Mouse (Mus musculus) stomach, embryonic 14.5 days (tissue): ENCODE measurements around the gene Mdm4. TPM values are rescaled to one million over a fixed set of nuclear protein-coding genes. Genes with fewer than 3 reads are reported as not detected.

Experiments used
- ATAC-seq: fragments of 200-750 bp; cut with Nextera tagmentation; 2 replicates; pipeline ENCODE4 v1.8.0; 2017; ENCODE audit warnings: low read depth, moderate TSS enrichment; ENCODE audit not compliant: insufficient number of reproducible peaks, insufficient read depth, low FRiP score
- H3K27ac ChIP-seq: fragments of 300-500 bp; sonication (generic); 2 replicates; pipeline ENCODE4 v1.5.1; 2014; ENCODE audit warnings: mild to moderate bottlenecking, low read length, moderate library complexity, mixed read lengths
- H3K27me3 ChIP-seq: fragments of 300-500 bp; sonication (generic); 2 replicates; pipeline ENCODE4 v1.6.1; 2014; ENCODE audit warnings: low read length, control low read depth, mixed read lengths; ENCODE audit not compliant: control insufficient read depth, insufficient read depth
- H3K36me3 ChIP-seq: fragments of 300-500 bp; sonication (generic); 2 replicates; pipeline ENCODE4 v1.6.1; 2014; ENCODE audit warnings: mild to moderate bottlenecking, control low read depth, low read length, moderate library complexity, mixed read lengths; ENCODE audit not compliant: control insufficient read depth, insufficient read depth
- H3K4me1 ChIP-seq: fragments of 300-500 bp; sonication (generic); 2 replicates; pipeline ENCODE4 v1.6.1; 2014; ENCODE audit warnings: low read length, control low read depth, mixed read lengths; ENCODE audit not compliant: control insufficient read depth, insufficient read depth
- H3K4me2 ChIP-seq: fragments of 300-500 bp; sonication (generic); replicated peaks from 2 replicates; pipeline ENCODE4 v1.6.1; 2014; ENCODE audit warnings: low read depth, low read length, control low read depth
- H3K4me3 ChIP-seq: fragments of 300-500 bp; sonication (generic); 2 replicates; pipeline ENCODE4 v1.5.1; 2014; ENCODE audit warnings: low read depth, low read length, control low read depth
- H3K9ac ChIP-seq: fragments of 300-500 bp; sonication (generic); replicated peaks from 2 replicates; pipeline ENCODE4 v1.6.1; 2014; ENCODE audit warnings: low read depth, mild to moderate bottlenecking, control low read depth, low read length, moderate library complexity, mixed read lengths
- H3K9me3 ChIP-seq: fragments of 300-500 bp; sonication (generic); 2 replicates; pipeline ENCODE4 v1.6.1; 2016; ENCODE audit warnings: low read depth, low read length, control low read depth; ENCODE audit not compliant: control insufficient read depth
- WGBS: fragments of 180-500 bp; shearing (Covaris S2); extraction: QIAGEN DNeasy Blood & Tissue Kit; methylation state at CpG from one replicate; pipeline ENCODE4 v1.1.7; 2014; 5-methylcytosine and 5-hydroxymethylcytosine counted together
- polyA plus RNA-seq: library from polyadenylated mRNA; unstranded; fragments of >200 nt; fragmentation: Nextera tagmentation; extraction: Ambion mirVana; gene quantifications from 2 replicates; pipeline ENCODE4 v1.2.1, GENCODE M21; 2014

Gene Mdm4
- polyA plus RNA-seq, 1 experiment from 2014 or later = 71.6 TPM

DNA sequence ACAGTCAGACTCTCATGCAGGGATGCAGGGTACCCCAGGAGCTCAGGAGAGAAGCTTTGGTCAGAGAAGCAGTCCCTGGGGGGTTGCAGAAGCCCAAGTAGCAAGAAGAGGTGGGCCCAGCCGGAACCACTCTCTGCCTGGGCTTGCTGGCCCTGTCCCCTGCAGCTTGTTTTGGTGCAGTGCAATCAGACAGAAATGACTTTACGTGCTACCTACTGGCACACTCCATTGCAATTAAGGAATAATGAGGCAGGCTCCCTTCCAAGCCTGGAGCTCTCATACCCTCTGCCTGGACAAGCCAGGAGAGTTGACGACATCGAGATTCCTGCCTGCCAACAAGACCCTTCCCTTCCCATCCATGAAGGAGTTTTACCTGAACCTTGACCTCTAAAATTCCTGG lies 100.1 kb downstream of the Mdm4 start:
- Histone ChIP-seq H3K27ac (no peak overlapping the region), H3K4me3 (no peak overlapping the region), H3K4me2 (no peak overlapping the region), H3K27me3 (no peaks in the 10 kb centered on the region), H3K9ac (no peak overlapping the region), H3K4me1 (no peaks in the 10 kb centered on the region), H3K9me3 (no peaks in the 10 kb centered on the region), H3K36me3 (no peaks in the 10 kb centered on the region)
- no peak for ATAC-seq
- WGBS = 80% methylated on average over 4 of the region's 4 CpGs

DNA sequence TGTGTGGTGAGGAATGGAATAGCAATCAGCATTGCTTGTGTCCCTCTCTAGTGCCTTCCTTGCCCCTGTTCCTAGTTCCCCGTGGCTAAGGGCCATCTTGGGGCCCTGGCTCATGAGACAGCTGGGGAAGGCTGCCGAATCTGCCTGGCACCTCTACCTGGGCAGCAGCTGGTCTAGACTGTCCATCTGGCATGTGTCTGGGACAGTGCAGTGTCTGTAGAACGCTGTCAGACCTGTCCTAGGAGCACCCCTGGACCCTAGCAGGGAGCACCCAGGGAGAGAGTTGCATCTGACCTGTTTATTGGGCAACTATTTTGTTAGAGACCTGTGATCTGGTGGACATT lies 101.5 kb downstream of the Mdm4 start:
- 56% methylated on average over 3 of the region's 3 CpGs for WGBS

GRCm38 (mm10) chr1:132928032-132928906 lies 102.1 kb downstream of the Mdm4 start:
- Histone ChIP-seq H3K27me3 (no peaks in the 10 kb centered on the region), H3K4me1 (no peaks in the 10 kb centered on the region), H3K4me3 (no peak overlapping the region), H3K9me3 (no peaks in the 10 kb centered on the region), H3K9ac (no peak overlapping the region), H3K4me2 (no peak overlapping the region), H3K36me3 (no peaks in the 10 kb centered on the region), H3K27ac (no peak overlapping the region)
- 31% methylated on average over 19 of the region's 19 CpGs for WGBS
- no peak for ATAC-seq

More for the DNA sequence above, 101.5 kb downstream of the Mdm4 start:
- no peak overlapping the region for H3K4me3 ChIP-seq
- H3K36me3 ChIP-seq = no peaks in the 10 kb centered on the region
- H3K27ac ChIP-seq = no peak overlapping the region
- H3K9me3 ChIP-seq = no peaks in the 10 kb centered on the region
- H3K27me3 ChIP-seq = no peaks in the 10 kb centered on the region
- ATAC-seq = no peak
- H3K4me2 ChIP-seq = no peak overlapping the region
- H3K4me1 ChIP-seq = no peaks in the 10 kb centered on the region
- H3K9ac ChIP-seq = no peak overlapping the region

- H3K27ac ChIP-seq = no peak overlapping the region
- no peaks in the 10 kb centered on the region for H3K27me3 ChIP-seq
- H3K4me3 ChIP-seq = no peak overlapping the region
- H3K9ac ChIP-seq = no peak overlapping the region
- no peaks in the 10 kb centered on the region for H3K9me3 ChIP-seq
- 80% methylated on average over 7 of the region's 7 CpGs for WGBS
- H3K36me3 ChIP-seq = no peaks in the 10 kb centered on the region
- ATAC-seq = no peak
- no peaks in the 10 kb centered on the region for H3K4me1 ChIP-seq
- H3K4me2 ChIP-seq = no peak overlapping the region
Observed at GRCm38 (mm10) chr1:132925270-132925669, 105.1 kb downstream of the Mdm4 start.

DNA sequence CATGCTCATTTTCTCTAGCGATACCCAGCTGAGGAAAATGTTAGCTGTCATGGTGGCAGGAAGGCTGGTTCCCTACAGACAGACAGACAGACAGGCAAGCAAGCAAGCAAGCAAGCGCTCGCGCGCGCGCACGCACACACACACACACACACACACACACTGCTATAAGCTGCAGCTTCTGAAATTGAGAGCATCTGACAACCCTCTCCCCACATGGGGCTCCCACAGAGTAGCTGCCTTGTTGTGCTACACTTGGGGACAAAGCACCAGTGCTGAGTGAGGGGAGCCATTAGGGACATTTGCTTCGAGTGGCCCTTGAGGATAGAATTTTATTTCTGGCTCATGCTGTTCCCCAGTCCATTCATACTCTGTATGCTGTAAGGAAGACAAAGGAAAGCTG lies 108.1 kb downstream of the Mdm4 start:
- Histone ChIP-seq H3K4me1 (peaks cover 9% of the 10 kb centered on the region; the same call in 1 of the 2 replicates), H3K4me3 (no peak overlapping the region), H3K4me2 (no peak overlapping the region), H3K27me3 (no peaks in the 10 kb centered on the region), H3K9me3 (no peaks in the 10 kb centered on the region), H3K36me3 (no peaks in the 10 kb centered on the region), H3K27ac (no peak overlapping the region), H3K9ac (no peak overlapping the region)
- no peak for ATAC-seq
- 94% methylated on average over 9 of the region's 9 CpGs for WGBS

- Histone ChIP-seq H3K9ac (no peak overlapping the region), H3K4me3 (no peak overlapping the region), H3K4me1 (peaks cover 9% of the 10 kb centered on the region; the same call in 1 of the 2 replicates), H3K27ac (no peak overlapping the region), H3K4me2 (0 out of 2 replicates have a peak overlapping the region, but pooled peaks have one; percentile 12), H3K36me3 (no peaks in the 10 kb centered on the region), H3K9me3 (no peaks in the 10 kb centered on the region), H3K27me3 (no peaks in the 10 kb centered on the region)
- WGBS = 19% methylated on average over 13 of the region's 13 CpGs
- no peak for ATAC-seq
Observed at GRCm38 (mm10) chr1:132921071-132921470, 109.3 kb downstream of the Mdm4 start.

DNA sequence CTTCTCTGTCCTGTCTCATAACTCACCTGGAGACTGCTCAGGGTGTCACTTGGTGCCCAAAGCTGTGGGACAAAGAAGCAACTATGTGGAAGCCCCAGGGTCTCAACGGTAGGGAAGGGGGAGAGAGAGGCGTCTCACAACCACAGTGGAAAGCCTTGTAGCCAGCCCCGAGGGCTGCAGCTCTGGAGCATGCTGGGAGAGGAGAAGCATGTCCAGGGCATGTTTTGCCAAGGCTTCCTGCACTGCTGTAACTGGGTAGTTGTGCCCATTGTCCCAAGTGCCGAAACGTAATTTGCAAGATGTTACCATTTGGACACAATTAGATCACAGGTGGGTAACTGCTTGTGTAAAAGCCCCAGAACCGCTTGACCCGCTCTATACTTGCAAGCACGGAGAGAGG lies 111.1 kb downstream of the Mdm4 start:
- no peak overlapping the region for H3K9ac ChIP-seq
- no peak overlapping the region for H3K4me3 ChIP-seq
- peaks cover 9% of the 10 kb centered on the region; the same call in 1 of the 2 replicates for H3K4me1 ChIP-seq
- WGBS = 90% methylated on average over 8 of the region's 8 CpGs
- no peak overlapping the region for H3K4me2 ChIP-seq
- no peaks in the 10 kb centered on the region for H3K36me3 ChIP-seq
- no peak overlapping the region for H3K27ac ChIP-seq
- no peak for ATAC-seq
- H3K9me3 ChIP-seq = no peaks in the 10 kb centered on the region
- H3K27me3 ChIP-seq = no peaks in the 10 kb centered on the region

DNA sequence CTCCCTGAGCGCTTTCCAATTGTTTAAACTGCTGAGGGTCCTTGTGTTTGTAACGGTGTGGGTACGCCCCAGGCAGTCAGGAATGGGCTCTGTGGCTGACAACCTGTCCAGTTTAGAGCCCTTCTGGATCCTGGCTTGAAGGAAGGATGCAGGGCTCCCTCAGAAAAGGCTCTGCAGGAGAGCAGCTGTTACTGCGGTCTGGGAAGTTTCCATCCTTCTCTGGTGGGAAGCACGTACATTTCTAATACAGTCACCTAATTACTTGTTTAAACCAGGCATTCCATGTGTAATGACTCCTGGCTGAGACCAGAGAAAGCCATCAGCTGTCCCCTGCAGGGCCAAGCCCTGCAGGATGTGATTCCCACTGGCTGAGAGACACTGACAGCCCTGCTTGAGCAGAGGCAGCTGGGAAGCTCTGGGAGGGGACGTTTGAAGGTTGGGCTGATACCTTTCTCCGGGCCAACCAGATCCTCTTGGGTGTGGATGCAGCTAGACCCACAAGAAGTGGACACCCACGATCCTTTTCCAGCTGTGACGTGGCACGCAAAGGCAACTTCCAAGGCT lies 112.2 kb downstream of the Mdm4 start:
- Histone ChIP-seq H3K4me3 (no peak overlapping the region), H3K36me3 (no peaks in the 10 kb centered on the region), H3K9ac (no peak overlapping the region), H3K9me3 (no peaks in the 10 kb centered on the region), H3K4me1 (peaks cover 9% of the 10 kb centered on the region; the same call in 1 of the 2 replicates), H3K4me2 (no peak overlapping the region), H3K27me3 (no peaks in the 10 kb centered on the region), H3K27ac (no peak overlapping the region; the same call in 1 of the 2 replicates)
- no peak for ATAC-seq
- 12% methylated on average over 10 of the region's 10 CpGs for WGBS
